Mouse (Mus musculus): ENCODE measurements around the gene Tab3. TPM values are rescaled to one million over a fixed set of nuclear protein-coding genes. Genes with fewer than 3 reads are reported as not detected.

Gene Tab3
- 6.9 and 7.0 TPM in 2 replicates for polyA plus RNA-seq (2015; fragmentation: Nextera tagmentation; extraction: Ambion mirVana)

- Histone ChIP-seq H3K27ac (replicated peaks) (peak within 1 kb of the TSS; percentile 66), H3K4me1 (peaks cover 13% of the 10 kb centered on the region), H3K9ac (replicated peaks) (peak within 1 kb of the TSS; percentile 74), H3K4me2 (replicated peaks) (peak within 1 kb of the TSS; percentile 52), H3K9me3 (no peaks in the 10 kb centered on the region), H3K27me3 (no peaks in the 10 kb centered on the region), H3K36me3 (no peaks in the 10 kb centered on the region), H3K4me3 (peak within 1 kb of the TSS; percentile 72)
- ATAC-seq (replicated peaks): peak; percentile 99
- 30% methylated on average over 47 of the region's 64 CpGs for WGBS
Observed at GRCm38 (mm10) chrX:85573532-85574181, at the start of gene Tab3. TSS of gene Tab3 (plus strand) at chrX:85574022.

- no peak overlapping the region for H3K4me2 ChIP-seq (replicated peaks)
- 59% methylated on average over 1 of the region's 1 CpGs for WGBS
- H3K27me3 ChIP-seq: no peaks in the 10 kb centered on the region
- no peak overlapping the region for H3K4me3 ChIP-seq
- H3K9ac ChIP-seq (replicated peaks): no peak overlapping the region
- no peak for ATAC-seq (replicated peaks)
- no peaks in the 10 kb centered on the region for H3K9me3 ChIP-seq
- H3K4me1 ChIP-seq: no peaks in the 10 kb centered on the region
- H3K27ac ChIP-seq (replicated peaks): no peak overlapping the region
- H3K36me3 ChIP-seq: no peaks in the 10 kb centered on the region
Observed at GRCm38 (mm10) chrX:85525545-85525944, 48.3 kb upstream of the Tab3 start.

GRCm38 (mm10) chrX:85526263-85527019 lies 47.4 kb upstream of the Tab3 start:
- ATAC-seq (replicated peaks): no peak
- H3K9me3 ChIP-seq: no peaks in the 10 kb centered on the region
- 78% methylated on average over 5 of the region's 5 CpGs for WGBS
- H3K4me2 ChIP-seq (replicated peaks): no peak overlapping the region
- no peak overlapping the region for H3K9ac ChIP-seq (replicated peaks)
- no peak overlapping the region for H3K4me3 ChIP-seq
- no peak overlapping the region for H3K27ac ChIP-seq (replicated peaks)
- no peaks in the 10 kb centered on the region for H3K36me3 ChIP-seq
- H3K27me3 ChIP-seq: no peaks in the 10 kb centered on the region
- H3K4me1 ChIP-seq: no peaks in the 10 kb centered on the region

GRCm38 (mm10) chrX:85558931-85559330 lies 14.9 kb upstream of the Tab3 start:
- H3K4me1 ChIP-seq: no peaks in the 10 kb centered on the region
- no peak overlapping the region for H3K4me3 ChIP-seq
- no peaks in the 10 kb centered on the region for H3K9me3 ChIP-seq
- H3K4me2 ChIP-seq (replicated peaks): no peak overlapping the region
- WGBS: 87% methylated on average over 2 of the region's 2 CpGs
- H3K27me3 ChIP-seq: no peaks in the 10 kb centered on the region
- H3K9ac ChIP-seq (replicated peaks): no peak overlapping the region
- no peaks in the 10 kb centered on the region for H3K36me3 ChIP-seq
- ATAC-seq (replicated peaks): no peak
- H3K27ac ChIP-seq (replicated peaks): no peak overlapping the region

GRCm38 (mm10) chrX:85566256-85566655 lies 7.6 kb upstream of the Tab3 start:
- Histone ChIP-seq H3K27ac (replicated peaks) (no peak overlapping the region), H3K36me3 (no peaks in the 10 kb centered on the region), H3K4me2 (replicated peaks) (no peak overlapping the region), H3K4me1 (no peaks in the 10 kb centered on the region), H3K9ac (replicated peaks) (no peak overlapping the region), H3K9me3 (no peaks in the 10 kb centered on the region), H3K4me3 (no peak overlapping the region), H3K27me3 (no peaks in the 10 kb centered on the region)
- 69% methylated on average over 4 of the region's 4 CpGs for WGBS
- no peak for ATAC-seq (replicated peaks)

- peak overlapping the region; percentile 72 for H3K4me3 ChIP-seq
- ATAC-seq (replicated peaks): peak; percentile 70
- peak overlapping the region; percentile 44 for H3K4me2 ChIP-seq (replicated peaks)
- H3K27ac ChIP-seq (replicated peaks): peak overlapping the region; percentile 66
- no peaks in the 10 kb centered on the region for H3K9me3 ChIP-seq
- H3K9ac ChIP-seq (replicated peaks): peak overlapping the region; percentile 74
- H3K27me3 ChIP-seq: no peaks in the 10 kb centered on the region
- 28% methylated on average over 23 of the region's 34 CpGs for WGBS
- peaks cover 13% of the 10 kb centered on the region for H3K4me1 ChIP-seq
- H3K36me3 ChIP-seq: no peaks in the 10 kb centered on the region
Observed at GRCm38 (mm10) chrX:85574182-85574541, 340 bp downstream of the Tab3 start.

- no peak for ATAC-seq (replicated peaks)
- H3K4me1 ChIP-seq: peaks cover 13% of the 10 kb centered on the region
- no peak overlapping the region for H3K4me3 ChIP-seq
- H3K27ac ChIP-seq (replicated peaks): no peak overlapping the region
- H3K36me3 ChIP-seq: no peaks in the 10 kb centered on the region
- H3K4me2 ChIP-seq (replicated peaks): no peak overlapping the region
- WGBS: 77% methylated on average over 6 of the region's 6 CpGs
- H3K27me3 ChIP-seq: no peaks in the 10 kb centered on the region
- no peak overlapping the region for H3K9ac ChIP-seq (replicated peaks)
- H3K9me3 ChIP-seq: no peaks in the 10 kb centered on the region
Observed at GRCm38 (mm10) chrX:85576310-85576709, 2.5 kb downstream of the Tab3 start.

- Histone ChIP-seq H3K9ac (replicated peaks) (no peak overlapping the region), H3K4me1 (0 out of 2 replicates have a peak, but pooled peaks cover 3% of the 10 kb centered on the region), H3K4me2 (replicated peaks) (no peak overlapping the region), H3K36me3 (no peaks in the 10 kb centered on the region), H3K9me3 (no peaks in the 10 kb centered on the region), H3K27ac (replicated peaks) (no peak overlapping the region), H3K4me3 (no peak overlapping the region), H3K27me3 (no peaks in the 10 kb centered on the region)
- ATAC-seq (replicated peaks): no peak
- 68% methylated on average over 2 of the region's 2 CpGs for WGBS
Observed at GRCm38 (mm10) chrX:85580768-85581167, 6.9 kb downstream of the Tab3 start.

- Histone ChIP-seq H3K36me3 (no peaks in the 10 kb centered on the region), H3K9ac (replicated peaks) (no peak overlapping the region), H3K27ac (replicated peaks) (no peak overlapping the region), H3K4me2 (replicated peaks) (no peak overlapping the region), H3K4me3 (no peak overlapping the region), H3K9me3 (no peaks in the 10 kb centered on the region), H3K4me1 (no peaks in the 10 kb centered on the region), H3K27me3 (no peaks in the 10 kb centered on the region)
- 91% methylated on average over 1 of the region's 1 CpGs for WGBS
- ATAC-seq (replicated peaks): no peak
Observed at GRCm38 (mm10) chrX:85582517-85582916, 8.7 kb downstream of the Tab3 start.

- Histone ChIP-seq H3K27ac (replicated peaks) (no peak overlapping the region), H3K9me3 (no peaks in the 10 kb centered on the region), H3K36me3 (no peaks in the 10 kb centered on the region), H3K27me3 (no peaks in the 10 kb centered on the region), H3K4me2 (replicated peaks) (no peak overlapping the region), H3K4me3 (no peak overlapping the region), H3K9ac (replicated peaks) (no peak overlapping the region), H3K4me1 (no peaks in the 10 kb centered on the region)
- ATAC-seq (replicated peaks): no peak
Observed at GRCm38 (mm10) chrX:85585575-85585974, 11.8 kb downstream of the Tab3 start.

- ATAC-seq (replicated peaks): no peak
- no peak overlapping the region for H3K4me3 ChIP-seq
Observed at GRCm38 (mm10) chrX:85614701-85615100, 40.9 kb downstream of the Tab3 start.

GRCm38 (mm10) chrX:85646204-85646777 lies 72.5 kb downstream of the Tab3 start:
- Histone ChIP-seq H3K36me3 (no peaks in the 10 kb centered on the region), H3K4me1 (no peaks in the 10 kb centered on the region), H3K4me3 (no peak overlapping the region), H3K4me2 (replicated peaks) (no peak overlapping the region), H3K27me3 (no peaks in the 10 kb centered on the region), H3K9me3 (no peaks in the 10 kb centered on the region), H3K27ac (replicated peaks) (no peak overlapping the region), H3K9ac (replicated peaks) (no peak overlapping the region)
- ATAC-seq (replicated peaks): peak; percentile 76; the same call in 1 of the 2 replicates
- WGBS: 45% methylated on average over 8 of the region's 8 CpGs

More at GRCm38 (mm10) chrX:85614701-85615100, 40.9 kb downstream of the Tab3 start:
- Histone ChIP-seq H3K9me3 (no peaks in the 10 kb centered on the region), H3K27ac (replicated peaks) (no peak overlapping the region), H3K36me3 (no peaks in the 10 kb centered on the region), H3K4me1 (no peaks in the 10 kb centered on the region), H3K9ac (replicated peaks) (no peak overlapping the region), H3K27me3 (no peaks in the 10 kb centered on the region), H3K4me2 (replicated peaks) (no peak overlapping the region)
- WGBS: 91% methylated on average over 2 of the region's 2 CpGs

All from forebrain, embryonic 15.5 days (tissue).